Mouse (Mus musculus) liver, embryonic 11.5 days (tissue): Measurements from ENCODE around the gene Vstm2l. TPM values are rescaled to one million over a fixed set of nuclear protein-coding genes. Genes with fewer than 3 reads are reported as not detected.

Experiments used
- ATAC-seq: fragments of 200-750 bp; cut with Nextera tagmentation; replicated peaks from 2 replicates; pipeline ENCODE4 v1.8.0; 2017; ENCODE audit warnings: moderate number of reproducible peaks, mild to moderate bottlenecking, moderate TSS enrichment, moderate library complexity; ENCODE audit not compliant: low FRiP score
- DNase-seq: peaks from one replicate; pipeline ENCODE4 v3.0.0-alpha.2; 2017; ENCODE audit warnings: low spot score
- H3K27ac ChIP-seq: fragments of 300-500 bp; sonication (generic); 2 replicates; pipeline ENCODE4 v1.5.1; 2014; ENCODE audit warnings: mild to moderate bottlenecking, low read depth, low read length, control low read depth
- H3K27me3 ChIP-seq: fragments of 300-500 bp; sonication (generic); replicated peaks from 2 replicates; pipeline ENCODE4 v1.6.1; 2014; ENCODE audit warnings: low read length, mixed read lengths; ENCODE audit not compliant: control insufficient read depth, insufficient read depth
- H3K36me3 ChIP-seq: fragments of 300-500 bp; sonication (generic); 2 replicates; pipeline ENCODE4 v1.6.1; 2014; ENCODE audit warnings: mild to moderate bottlenecking, low read length, moderate library complexity, mixed read lengths; ENCODE audit not compliant: control insufficient read depth, insufficient read depth
- H3K4me1 ChIP-seq: fragments of 300-500 bp; sonication (generic); replicated peaks from 2 replicates; pipeline ENCODE4 v1.6.1; 2014; ENCODE audit warnings: low read length, mixed read lengths; ENCODE audit not compliant: control insufficient read depth, insufficient read depth
- H3K4me2 ChIP-seq: fragments of 300-500 bp; sonication (generic); 2 replicates; pipeline ENCODE4 v1.6.1; 2014; ENCODE audit warnings: mild to moderate bottlenecking, control low read depth, moderate library complexity
- H3K4me3 ChIP-seq: fragments of 300-500 bp; sonication (generic); 2 replicates; pipeline ENCODE4 v1.5.1; 2014; ENCODE audit warnings: low read depth, low read length, control low read depth
- H3K9ac ChIP-seq: fragments of 300-500 bp; sonication (generic); 2 replicates; pipeline ENCODE4 v1.6.1; 2014; ENCODE audit warnings: low read depth, low read length, control low read depth
- H3K9me3 ChIP-seq: fragments of 300-500 bp; sonication (generic); 2 replicates; pipeline ENCODE4 v1.6.1; 2016; ENCODE audit warnings: low read length, inconsistent platforms, mixed read lengths; ENCODE audit not compliant: control insufficient read depth
- WGBS: fragments of 180-500 bp; shearing (Covaris S2); extraction: QIAGEN DNeasy Blood & Tissue Kit; methylation state at CpG from one replicate; pipeline ENCODE4 v1.1.7; 2014; 5-methylcytosine and 5-hydroxymethylcytosine counted together
- polyA plus RNA-seq: library from polyadenylated mRNA; unstranded; fragments of >200 nt; fragmentation: Nextera tagmentation; extraction: Ambion mirVana; gene quantifications from 2 replicates; pipeline ENCODE4 v1.2.1, GENCODE M21; 2014

Vstm2l gene
- polyA plus RNA-seq, 1 experiment from 2014 or later, result 0.52 TPM

DNA sequence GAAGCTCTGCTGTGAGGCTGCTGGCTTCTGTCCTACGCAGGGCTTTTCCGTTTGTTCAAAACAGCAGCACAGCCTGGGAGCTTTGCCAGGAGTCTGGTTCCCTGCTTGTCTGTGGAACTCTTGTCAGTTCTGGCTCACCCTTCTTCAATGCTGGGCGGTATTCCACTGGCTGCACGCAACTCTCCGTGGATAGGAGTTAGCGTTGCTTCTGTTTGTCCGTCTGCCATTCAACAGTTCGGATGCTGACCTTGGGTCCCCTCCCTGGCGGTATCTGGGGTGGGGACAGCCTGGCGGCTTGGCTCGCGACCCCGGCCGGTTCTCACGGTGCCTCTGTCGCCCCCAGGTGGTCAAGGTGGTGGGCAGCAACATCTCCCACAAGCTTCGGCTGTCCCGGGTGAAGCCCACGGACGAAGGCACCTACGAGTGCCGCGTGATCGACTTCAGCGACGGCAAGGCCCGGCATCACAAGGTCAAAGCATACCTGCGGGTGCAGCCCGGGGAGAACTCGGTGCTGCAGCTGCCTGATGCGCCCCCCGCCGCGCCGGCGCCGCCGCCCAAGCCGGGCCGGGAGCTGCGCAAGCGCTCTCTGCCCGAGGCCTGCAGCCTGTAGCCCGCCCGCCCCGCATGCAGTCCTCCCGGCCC, 29.2 kb downstream of the Vstm2l start:
- peaks cover 6% of the 10 kb centered on the region for H3K4me1 ChIP-seq
- H3K9me3 ChIP-seq, result no peaks in the 10 kb centered on the region
- peaks cover 54% of the 10 kb centered on the region for H3K27me3 ChIP-seq
- H3K36me3 ChIP-seq, result no peaks in the 10 kb centered on the region
- DNase-seq (peak; percentile 72), ATAC-seq (no peak)
- H3K4me3 ChIP-seq, result peak overlapping the region; percentile 47
- WGBS, result under 1% methylated on average over 47 of the region's 47 CpGs
- H3K27ac ChIP-seq, result no peak overlapping the region
- peak overlapping the region; percentile 46 for H3K9ac ChIP-seq
- H3K4me2 ChIP-seq, result peak overlapping the region; percentile 77

DNA sequence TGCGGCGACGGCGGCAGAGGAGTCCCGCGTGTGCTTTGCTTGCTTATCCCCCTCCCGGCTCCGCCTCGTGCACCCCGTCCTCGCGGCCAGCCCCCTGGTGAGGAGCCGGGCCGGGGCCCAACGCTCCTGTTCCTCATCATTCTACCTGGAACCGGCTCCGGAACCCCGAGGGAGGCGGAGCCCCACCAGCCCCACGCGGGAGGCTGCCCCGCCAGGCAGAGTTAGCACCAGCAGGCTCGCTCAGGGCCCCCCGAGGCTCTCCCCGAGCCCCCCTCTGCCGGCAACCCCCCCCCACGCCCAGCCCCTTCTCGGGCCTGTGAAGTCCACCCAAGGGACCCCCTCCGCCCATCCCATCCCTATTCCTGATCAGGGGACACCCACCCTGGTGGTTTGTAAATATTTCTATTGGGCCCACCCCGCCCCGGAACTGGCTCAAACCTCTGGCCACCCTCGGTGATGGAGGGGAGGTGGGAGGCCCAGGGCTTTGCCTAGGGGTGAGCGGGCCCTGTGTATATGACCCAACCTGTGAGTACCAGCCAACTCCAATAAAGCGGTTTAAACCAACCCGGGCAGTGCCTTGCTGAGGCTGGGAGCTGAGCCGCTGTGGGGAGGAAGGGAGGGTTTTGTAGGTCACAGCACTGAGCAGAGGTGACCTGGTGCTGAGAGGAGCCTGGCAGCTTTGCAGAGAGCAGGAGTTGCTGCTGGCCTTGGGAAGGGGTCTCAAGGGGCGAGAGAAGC, 29.9 kb downstream of the Vstm2l start:
- Histone ChIP-seq H3K9ac (peak overlapping the region; percentile 46), H3K36me3 (no peaks in the 10 kb centered on the region), H3K9me3 (no peaks in the 10 kb centered on the region), H3K4me1 (peaks cover 6% of the 10 kb centered on the region), H3K4me3 (peak overlapping the region; percentile 47), H3K27me3 (peaks cover 48% of the 10 kb centered on the region), H3K27ac (no peak overlapping the region), H3K4me2 (peak overlapping the region; percentile 77)
- DNase-seq (no peak), ATAC-seq (no peak)
- WGBS, result 13% methylated on average over 37 of the region's 37 CpGs

DNA sequence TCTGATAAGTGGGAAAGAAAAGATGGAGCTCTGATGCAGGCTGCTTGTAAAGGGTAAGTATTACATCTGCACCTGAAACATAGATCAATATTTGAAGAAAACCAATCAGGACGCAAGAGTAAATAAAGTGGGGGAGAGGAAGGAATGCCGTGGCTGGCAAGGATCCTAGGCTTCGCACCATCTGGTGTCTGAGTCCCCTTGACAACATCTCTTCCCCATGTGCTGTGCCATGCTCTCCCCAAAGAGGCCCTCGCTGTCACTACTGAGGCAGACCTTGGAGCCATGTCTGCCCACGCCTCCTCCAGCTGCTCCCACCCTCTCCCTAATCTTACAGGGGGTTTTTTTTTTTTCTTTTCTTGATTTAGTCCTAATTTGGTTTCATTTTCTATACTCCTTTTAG, 39.5 kb downstream of the Vstm2l start:
- Histone ChIP-seq H3K4me1 (no peaks in the 10 kb centered on the region), H3K9ac (no peak overlapping the region)

DNA sequence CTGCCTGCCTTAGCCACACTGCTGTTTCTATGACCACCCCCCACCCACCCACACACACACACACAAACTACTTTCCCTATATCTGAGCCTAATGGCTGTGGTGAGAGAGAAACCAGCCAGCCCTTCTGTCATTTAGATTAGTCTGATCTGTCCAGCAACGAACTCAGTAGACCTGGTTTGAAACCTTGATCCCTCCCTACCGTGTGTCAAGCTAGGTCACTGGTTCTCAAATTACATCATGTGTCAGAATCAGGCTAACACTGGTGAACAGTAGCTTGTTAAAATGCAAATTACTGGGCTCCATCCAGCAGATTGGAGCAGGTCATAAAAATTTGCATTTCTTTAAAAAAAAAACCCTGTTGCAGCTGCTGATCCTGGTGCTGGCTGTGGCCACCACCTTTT, 43.3 kb downstream of the Vstm2l start:
- ATAC-seq (no peak), DNase-seq (no peak)
- WGBS, result 17% methylated on average over 2 of the region's 2 CpGs
- H3K27ac ChIP-seq, result no peak overlapping the region
- H3K9me3 ChIP-seq, result no peaks in the 10 kb centered on the region
- H3K9ac ChIP-seq, result no peak overlapping the region
- no peak overlapping the region for H3K4me2 ChIP-seq
- no peak overlapping the region for H3K4me3 ChIP-seq
- no peaks in the 10 kb centered on the region for H3K4me1 ChIP-seq
- no peaks in the 10 kb centered on the region for H3K27me3 ChIP-seq
- no peaks in the 10 kb centered on the region for H3K36me3 ChIP-seq

More for the DNA sequence above, 39.5 kb downstream of the Vstm2l start:
- Histone ChIP-seq H3K36me3 (no peaks in the 10 kb centered on the region), H3K27me3 (no peaks in the 10 kb centered on the region), H3K4me2 (no peak overlapping the region), H3K4me3 (no peak overlapping the region), H3K9me3 (no peaks in the 10 kb centered on the region), H3K27ac (no peak overlapping the region)
- WGBS, result 78% methylated on average over 5 of the region's 5 CpGs
- DNase-seq (no peak), ATAC-seq (no peak)

- WGBS, result 19% methylated on average over 3 of the region's 3 CpGs
- no peaks in the 10 kb centered on the region for H3K9me3 ChIP-seq
- H3K27ac ChIP-seq, result no peak overlapping the region
- no peak overlapping the region for H3K4me3 ChIP-seq
- H3K27me3 ChIP-seq, result no peaks in the 10 kb centered on the region
- DNase-seq (no peak), ATAC-seq (no peak)
- H3K4me2 ChIP-seq, result no peak overlapping the region
- no peak overlapping the region for H3K9ac ChIP-seq
- no peaks in the 10 kb centered on the region for H3K36me3 ChIP-seq
- H3K4me1 ChIP-seq, result no peaks in the 10 kb centered on the region
Measured at GRCm38 (mm10) chr2:157967856-157968255, 53.4 kb downstream of the Vstm2l start.

DNA sequence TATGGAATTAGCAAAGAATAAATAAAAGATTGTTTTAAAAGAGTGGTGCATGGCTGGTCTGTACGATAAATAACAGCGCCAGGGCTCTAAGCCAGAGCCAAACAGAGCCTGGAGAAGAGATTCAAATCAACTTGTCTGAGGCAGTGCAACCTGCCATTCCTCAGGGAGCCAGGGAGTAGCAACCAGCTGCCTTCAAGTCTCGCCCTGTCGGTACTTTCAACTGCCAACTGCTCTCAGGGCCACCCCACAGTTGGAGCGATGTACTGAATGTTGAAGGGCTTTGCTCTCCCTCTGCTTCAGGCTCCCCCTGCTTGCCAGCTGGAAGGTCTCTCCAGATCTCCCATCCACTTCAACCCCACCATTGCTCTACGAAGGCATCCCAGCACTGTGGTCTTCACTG, 55.7 kb downstream of the Vstm2l start:
- H3K4me3 ChIP-seq, result no peak overlapping the region
- DNase-seq, result no peak
- 67% methylated on average over 6 of the region's 6 CpGs for WGBS

GRCm38 (mm10) chr2:157970669-157971068, 56.2 kb downstream of the Vstm2l start:
- 4% methylated on average over 3 of the region's 3 CpGs for WGBS
- Histone ChIP-seq H3K4me1 (no peaks in the 10 kb centered on the region), H3K27ac (no peak overlapping the region), H3K4me2 (no peak overlapping the region), H3K9ac (no peak overlapping the region), H3K4me3 (no peak overlapping the region), H3K27me3 (peaks cover 23% of the 10 kb centered on the region), H3K36me3 (no peaks in the 10 kb centered on the region), H3K9me3 (no peaks in the 10 kb centered on the region)
- ATAC-seq (no peak), DNase-seq (peak; percentile 52)

More for the DNA sequence above, 55.7 kb downstream of the Vstm2l start:
- Histone ChIP-seq H3K27me3 (peaks cover 18% of the 10 kb centered on the region), H3K9me3 (no peaks in the 10 kb centered on the region), H3K4me1 (no peaks in the 10 kb centered on the region), H3K36me3 (no peaks in the 10 kb centered on the region), H3K27ac (no peak overlapping the region), H3K9ac (no peak overlapping the region), H3K4me2 (no peak overlapping the region)
- no peak for ATAC-seq

GRCm38 (mm10) chr2:157974604-157975501, 60.4 kb downstream of the Vstm2l start:
- H3K36me3 ChIP-seq, result no peaks in the 10 kb centered on the region
- no peak overlapping the region for H3K9ac ChIP-seq
- H3K27ac ChIP-seq, result no peak overlapping the region
- no peak overlapping the region for H3K4me2 ChIP-seq
- no peak for DNase-seq
- no peaks in the 10 kb centered on the region for H3K4me1 ChIP-seq
- H3K9me3 ChIP-seq, result no peaks in the 10 kb centered on the region
- WGBS, result 4% methylated on average over 23 of the region's 23 CpGs
- no peak for ATAC-seq
- no peak overlapping the region for H3K4me3 ChIP-seq
- peaks cover 31% of the 10 kb centered on the region for H3K27me3 ChIP-seq
